In genomic region chr10:80823847-80824643, GRCm38 (mm10) we compare ENCODE assay signal across 11 mouse cellular contexts. TPM values are rescaled to one million over a fixed set of nuclear protein-coding genes. Genes with fewer than 3 reads are reported as not detected.
DNase-seq lines count a peak whose midpoint lies in the region; ATAC-seq and TF ChIP-seq lines count a peak whose summit lies in the region.
"Had no signal": no experiment of that assay in that cellular context is flagged by ENCODE, and none has a peak within 500 bp of the region (broad histone marks: within the 10 kb centered on the region; RNA-seq: fewer than 3 reads in every experiment).

No protein-coding gene starts in this region.

- H3K9ac ChIP-seq in heart, embryonic 12.5 days: 0 out of 2 replicates have a peak overlapping the region, but pooled peaks have one; percentile 13
- H3K9ac ChIP-seq in liver, embryonic 12.5 days: peak overlapping the region; percentile 33; the same call in 1 of the 2 replicates
- H3K9ac ChIP-seq: neural tube, embryonic 13.5 days had no signal

- intact Hi-C loops in heart, postnatal 36 days (cut with DNase I): no loop called here

- peaks cover 5% of the 10 kb centered on the region for H3K36me3 ChIP-seq in heart, embryonic 12.5 days
- H3K36me3 ChIP-seq in testis, adult 2 months (ENCODE audit: control insufficient read depth, insufficient read depth, low read length): no peaks in the 10 kb centered on the region
- peaks cover 16% of the 10 kb centered on the region for H3K36me3 ChIP-seq in liver, embryonic 12.5 days

- 0 out of 2 replicates have a peak, but pooled peaks have one; percentile 26 for TF ChIP-seq POLR2A in testis, adult 2 months (IDR thresholded peaks at IDR 0.05; ENCODE audit: control insufficient read depth, low read depth, low read length)

- no peak overlapping the region for H3K4me3 ChIP-seq in heart, embryonic 12.5 days
- H3K4me3 ChIP-seq in testis, adult 2 months (ENCODE audit: control insufficient read depth, low read depth, low read length): peak overlapping the region; percentile 61
- no peak overlapping the region for H3K4me3 ChIP-seq in liver, embryonic 12.5 days
- H3K4me3 ChIP-seq: neural tube, embryonic 13.5 days had no signal

- ATAC-seq in heart, embryonic 12.5 days (ENCODE audit: insufficient number of reproducible peaks, low FRiP score): no peak
- no peak for ATAC-seq in liver, embryonic 12.5 days

- H3K4me2 ChIP-seq in heart, embryonic 12.5 days: no peak overlapping the region
- H3K4me2 ChIP-seq in liver, embryonic 12.5 days: peak overlapping the region; percentile 35
- H3K4me2 ChIP-seq: neural tube, embryonic 13.5 days had no signal

- TF ChIP-seq CTCF in testis, adult 2 months (IDR thresholded peaks at IDR 0.05; ENCODE audit: control insufficient read depth, insufficient read depth, insufficient replicate concordance, low read depth, low read length): no peak

- DNase-seq in heart, adult 9 months (ENCODE audit: low spot score in 2 of 2): no peak
- DNase-seq in testis, postnatal 10 days (ENCODE audit: low spot score): no peak
- DNase-seq in thymus, postnatal 4 days: peak; percentile 54
- DNase-seq in adrenal gland, adult 2 months: no peak
- no peak for DNase-seq in heart, postnatal 36 days

- WGBS in heart, embryonic 12.5 days: 60% methylated on average over 8 of the region's 8 CpGs
- WGBS in liver, embryonic 12.5 days (ENCODE audit: insufficient replicate concordance): 44% methylated on average over 8 of the region's 8 CpGs

- H3K27ac ChIP-seq in heart, embryonic 12.5 days (ENCODE audit: poor library complexity, severe bottlenecking): peak overlapping the region; percentile 18; the same call in 1 of the 2 replicates
- H3K27ac ChIP-seq in testis, adult 2 months (ENCODE audit: control insufficient read depth, insufficient read depth, low read depth, low read length): peak overlapping the region; percentile 51
- peak overlapping the region; percentile 96 for H3K27ac ChIP-seq in liver, embryonic 12.5 days
- H3K27ac ChIP-seq: neural tube, embryonic 13.5 days had no signal

- no peaks in the 10 kb centered on the region for H3K9me3 ChIP-seq in heart, embryonic 12.5 days (replicated peaks)
- H3K9me3 ChIP-seq in liver, embryonic 12.5 days (replicated peaks): no peaks in the 10 kb centered on the region
- H3K9me3 ChIP-seq: neural tube, embryonic 13.5 days had no signal

- no peaks in the 10 kb centered on the region for H3K27me3 ChIP-seq in heart, embryonic 12.5 days (replicated peaks)
- no peaks in the 10 kb centered on the region for H3K27me3 ChIP-seq in testis, adult 2 months (ENCODE audit: control insufficient read depth, insufficient read depth, low read length)
- H3K27me3 ChIP-seq in liver, embryonic 12.5 days (replicated peaks): no peaks in the 10 kb centered on the region
- H3K27me3 ChIP-seq: neural tube, embryonic 13.5 days had no signal

- H3K4me1 ChIP-seq in heart, embryonic 12.5 days (replicated peaks): peaks cover 14% of the 10 kb centered on the region
- H3K4me1 ChIP-seq in testis, adult 2 months (ENCODE audit: control insufficient read depth, insufficient read depth, low read length): peaks cover 8% of the 10 kb centered on the region
- peaks cover 75% of the 10 kb centered on the region for H3K4me1 ChIP-seq in liver, embryonic 12.5 days

RNA-seq across cellular contexts. Expression of gene Oaz1, which starts 2.4 kb away (rescaled TPM):
- polyA plus RNA-seq in heart, embryonic 12.5 days (2016; fragmentation: Nextera tagmentation; extraction: Ambion mirVana): 1,577 and 1,597 TPM in 2 replicates
- polyA plus RNA-seq in testis, adult 2 months (2012; rRNA removed): 261 and 275 TPM in 2 replicates
- polyA plus RNA-seq in liver, embryonic 12.5 days (2016; fragmentation: Nextera tagmentation; extraction: Ambion mirVana): 1,528 and 1,635 TPM in 2 replicates
- total RNA-seq in adrenal gland, adult 2 months (2021): 100 to 1,000 TPM; 780 to 923 TPM
- 1,168 and 1,414 TPM in 2 replicates for polyA plus RNA-seq in adrenal gland, adult 2 months (2012; rRNA removed)
- 100 to 1,000 TPM; 850 to 884 TPM for total RNA-seq in heart, postnatal 36 days (2021)

RNA-seq across cellular contexts. Expression of gene Jsrp1, which starts 10.7 kb away (rescaled TPM):
- 6.1 and 6.7 TPM in 2 replicates for polyA plus RNA-seq in heart, embryonic 12.5 days (2016; fragmentation: Nextera tagmentation; extraction: Ambion mirVana)
- polyA plus RNA-seq in testis, adult 2 months (2012; rRNA removed): 1.2 and 1.4 TPM in 2 replicates
- polyA plus RNA-seq in liver, embryonic 12.5 days (2016; fragmentation: Nextera tagmentation; extraction: Ambion mirVana): 0.18 and 0.46 TPM in 2 replicates
- total RNA-seq in adrenal gland, adult 2 months (2021): 10 to 100 TPM in 1 of 2 experiments, 1 to 10 TPM in 1; 2.3 to 18.5 TPM
- polyA plus RNA-seq in adrenal gland, adult 2 months (2012; rRNA removed): 4.2 and 4.9 TPM in 2 replicates
- under 1 TPM in 1 of 2 experiments, not detected in 1; 0.46 TPM for total RNA-seq in heart, postnatal 36 days (2021)
- polyA plus RNA-seq: large intestine, adult 2 months had no signal

RNA-seq across cellular contexts. Expression of gene Amh, which starts 19.0 kb away (rescaled TPM):
- polyA plus RNA-seq in heart, embryonic 12.5 days (2016; fragmentation: Nextera tagmentation; extraction: Ambion mirVana): 0.14 and 0.23 TPM in 2 replicates
- 2.5 and 3.2 TPM in 2 replicates for polyA plus RNA-seq in testis, adult 2 months (2012; rRNA removed)
- 0.07 TPM in 1 of 2 replicates, not detected in the other for polyA plus RNA-seq in liver, embryonic 12.5 days (2016; fragmentation: Nextera tagmentation; extraction: Ambion mirVana)
- total RNA-seq in adrenal gland, adult 2 months (2021): under 1 TPM; 0.73 to 0.95 TPM
- 1.7 and 2.1 TPM in 2 replicates for polyA plus RNA-seq in adrenal gland, adult 2 months (2012; rRNA removed)
- under 1 TPM; 0.22 to 0.53 TPM for total RNA-seq in heart, postnatal 36 days (2021)
- polyA plus RNA-seq: lung, embryonic 16.5 days had no signal

RNA-seq across cellular contexts. Expression of gene Lingo3, which starts 19.8 kb away (rescaled TPM):
- 0.46 and 0.54 TPM in 2 replicates for polyA plus RNA-seq in heart, embryonic 12.5 days (2016; fragmentation: Nextera tagmentation; extraction: Ambion mirVana)
- polyA plus RNA-seq in testis, adult 2 months (2012; rRNA removed): 0.16 and 0.26 TPM in 2 replicates
- polyA plus RNA-seq in liver, embryonic 12.5 days (2016; fragmentation: Nextera tagmentation; extraction: Ambion mirVana): not detected in 2 replicates
- total RNA-seq in adrenal gland, adult 2 months (2021): 10 to 100 TPM in 1 of 2 experiments, 1 to 10 TPM in 1; 8.5 to 16.7 TPM
- polyA plus RNA-seq in adrenal gland, adult 2 months (2012; rRNA removed): 13.8 and 18.7 TPM in 2 replicates
- 1 to 10 TPM; 6.4 to 8.9 TPM for total RNA-seq in heart, postnatal 36 days (2021)

RNA-seq across cellular contexts. Expression of gene Plekhj1, which starts 25.6 kb away (rescaled TPM):
- polyA plus RNA-seq in heart, embryonic 12.5 days (2016; fragmentation: Nextera tagmentation; extraction: Ambion mirVana): 82.4 and 83.2 TPM in 2 replicates
- polyA plus RNA-seq in testis, adult 2 months (2012; rRNA removed): 41.4 and 45.8 TPM in 2 replicates
- 134 and 137 TPM in 2 replicates for polyA plus RNA-seq in liver, embryonic 12.5 days (2016; fragmentation: Nextera tagmentation; extraction: Ambion mirVana)
- total RNA-seq in adrenal gland, adult 2 months (2021): 10 to 100 TPM; 72.2 to 83.6 TPM
- polyA plus RNA-seq in adrenal gland, adult 2 months (2012; rRNA removed): 81.1 and 102 TPM in 2 replicates
- total RNA-seq in heart, postnatal 36 days (2021): 10 to 100 TPM; 29.3 to 31.3 TPM

Comparison
In these comparisons a context has a peak if more than half of its experiments do, and no peak if none do; other contexts are left out.
1. H3K27ac ChIP-seq: peak in every context shown above with its lines; median percentile 96 in liver, embryonic 12.5 days; 51 in testis, adult 2 months; 18 in heart, embryonic 12.5 days.